Mouse (Mus musculus) lung, postnatal 36 days (tissue): ENCODE measurements around the gene Mrpl38.
A peak's percentile ranks its signal among the peaks of the same experiment; 100 is the strongest.
"Not testable (repeated sequence)": the region's sequence is repeated elsewhere in the genome, so short reads cannot be mapped to it uniquely, and the experiment has no call there.

Source experiments
- DNase-seq: peaks from one replicate; pipeline ENCODE4 v3.0.0; 2022; ENCODE audit warnings: mixed read lengths

The Mrpl38 gene

GRCm38 (mm10) chr11:116109441-116110081 lies 29.1 kb downstream of the Mrpl38 start:
- no peak for DNase-seq

- peak; percentile 71 for DNase-seq
Observed at GRCm38 (mm10) chr11:116108464-116109137, 30.1 kb downstream of the Mrpl38 start.

GRCm38 (mm10) chr11:116107777-116108285 lies 30.8 kb downstream of the Mrpl38 start:
- DNase-seq: no peak

- no peak for DNase-seq
Observed at GRCm38 (mm10) chr11:116106963-116107776, 31.5 kb downstream of the Mrpl38 start.

GRCm38 (mm10) chr11:116106154-116106962 lies 32.3 kb downstream of the Mrpl38 start:
- DNase-seq: no peak

GRCm38 (mm10) chr11:116105065-116105464 lies 33.6 kb downstream of the Mrpl38 start:
- no peak for DNase-seq

GRCm38 (mm10) chr11:116104006-116104646 lies 34.5 kb downstream of the Mrpl38 start:
- DNase-seq: peak; percentile 81

GRCm38 (mm10) chr11:116103572-116103971 lies 35.1 kb downstream of the Mrpl38 start:
- DNase-seq: no peak

- DNase-seq: no peak
Observed at GRCm38 (mm10) chr11:116102472-116102871, 36.2 kb downstream of the Mrpl38 start.

- DNase-seq: peak; percentile 65
Observed at GRCm38 (mm10) chr11:116101931-116102381, 36.7 kb downstream of the Mrpl38 start.

- no peak for DNase-seq
Observed at GRCm38 (mm10) chr11:116100839-116101238, 37.8 kb downstream of the Mrpl38 start.

GRCm38 (mm10) chr11:116100385-116100784 lies 38.3 kb downstream of the Mrpl38 start:
- peak; percentile 88 for DNase-seq

- no peak for DNase-seq
Observed at GRCm38 (mm10) chr11:116099462-116099861, 39.2 kb downstream of the Mrpl38 start.

- no peak for DNase-seq
Observed at GRCm38 (mm10) chr11:116098711-116099460, 39.8 kb downstream of the Mrpl38 start.

GRCm38 (mm10) chr11:116096213-116097108 lies 42.2 kb downstream of the Mrpl38 start:
- DNase-seq: peak; percentile 45

GRCm38 (mm10) chr11:116095573-116095972 lies 43.1 kb downstream of the Mrpl38 start:
- peak; percentile 83 for DNase-seq

- DNase-seq: peak; percentile 49
Observed at GRCm38 (mm10) chr11:116093771-116094565, 44.7 kb downstream of the Mrpl38 start.

GRCm38 (mm10) chr11:116092959-116093358 lies 45.7 kb downstream of the Mrpl38 start:
- not testable (repeated sequence) for DNase-seq

GRCm38 (mm10) chr11:116091591-116091990 lies 47.1 kb downstream of the Mrpl38 start:
- DNase-seq: no peak
